Mouse (Mus musculus) liver, adult 2 months (tissue): ENCODE data around the gene Gpn2.

ENCODE experiments used
- CTCF ChIP-seq: fragments of 200-500 bp; IDR thresholded peaks from 2 replicates; pipeline ENCODE4 v1.5.1; 2011; ENCODE audit warnings: low read depth, low read length, control low read depth
- POLR2A ChIP-seq: fragments of 200-500 bp; IDR thresholded peaks from 2 replicates; pipeline ENCODE4 v1.6.1; 2011; ENCODE audit warnings: low read length, control low read depth; ENCODE audit not compliant: insufficient read depth; ENCODE audit errors: extremely low read depth

- TF ChIP-seq POLR2A = no peak
- no peak for TF ChIP-seq CTCF
Observed at GRCm38 (mm10) chr4:133628517-133628916, 44.4 kb downstream of the Gpn2 start.
